Mouse (Mus musculus) liver, embryonic 14.5 days (tissue): ENCODE measurements around the gene Gjb2.

Experiments used
- CTCF ChIP-seq: IDR thresholded peaks from 2 replicates; pipeline ENCODE4 v1.5.1; 2016; ENCODE audit warnings: antibody characterized with exemption, low read depth, control low read depth
- EP300 ChIP-seq: IDR thresholded peaks from 2 replicates; pipeline ENCODE4 v1.6.1; 2016; ENCODE audit warnings: antibody characterized with exemption, low read depth

DNA sequence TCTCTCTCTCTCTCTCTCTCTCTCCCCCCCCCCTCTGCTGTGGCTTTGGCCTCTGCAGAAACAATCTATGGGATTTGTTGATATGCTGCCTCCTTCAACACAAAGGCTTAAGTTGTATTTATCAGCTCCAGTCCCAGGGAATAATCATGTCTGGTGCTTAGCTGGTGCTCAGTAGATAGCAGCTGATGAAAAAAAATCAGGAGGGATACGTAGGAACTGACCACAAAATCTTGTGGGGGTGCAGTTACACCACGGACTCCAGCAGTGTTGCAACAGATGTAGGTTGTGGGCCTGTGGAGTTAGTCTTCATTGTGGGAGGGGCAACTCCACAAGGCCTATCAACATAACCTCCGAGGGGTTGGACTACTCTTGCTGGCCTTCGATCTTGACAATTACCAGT, 8.6 kb downstream of the Gjb2 start:
- peak; percentile 72 for TF ChIP-seq EP300
- TF ChIP-seq CTCF: no peak
